ENCODE assay signal across 28 mouse cellular contexts in the genomic region with DNA sequence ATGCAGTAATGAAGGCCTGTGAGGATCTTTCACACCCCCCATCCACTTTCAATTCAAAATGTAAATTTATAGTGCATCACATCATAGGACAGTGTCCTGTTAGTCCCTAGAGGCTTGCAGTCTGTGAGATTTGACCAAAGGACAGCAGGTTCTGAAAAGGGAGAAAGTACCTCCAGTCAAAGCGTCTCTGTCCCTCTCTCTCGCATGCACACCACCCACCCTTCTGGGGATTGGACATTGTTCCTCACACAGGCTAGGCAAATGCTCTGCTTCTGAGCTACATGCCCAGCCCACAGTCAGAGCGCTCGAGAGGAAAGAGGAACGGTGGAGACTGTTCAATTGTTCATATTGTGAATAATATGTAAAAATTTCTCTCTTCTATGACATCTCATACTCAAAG.
"Had no signal": no experiment of that assay in that cellular context is flagged by ENCODE, and none has a peak within 500 bp of the region (broad histone marks: within the 10 kb centered on the region; RNA-seq: fewer than 3 reads in every experiment).

No protein-coding gene starts in this region.

- H3K9ac ChIP-seq: embryonic facial prominence, embryonic 12.5 days; embryonic facial prominence, embryonic 13.5 days; embryonic facial prominence, embryonic 15.5 days; forebrain, embryonic 12.5 days; forebrain, embryonic 13.5 days; forebrain, embryonic 15.5 days; forebrain, postnatal 0 days had no signal

- H3K27me3 ChIP-seq: embryonic facial prominence, embryonic 12.5 days; embryonic facial prominence, embryonic 13.5 days; embryonic facial prominence, embryonic 15.5 days; forebrain, embryonic 12.5 days; forebrain, embryonic 13.5 days; forebrain, embryonic 15.5 days had no signal

- ATAC-seq: forebrain, embryonic 13.5 days; forebrain, embryonic 14.5 days; forebrain, embryonic 15.5 days; forebrain, embryonic 16.5 days; forebrain, postnatal 0 days had no signal

- H3K9me3 ChIP-seq: embryonic facial prominence, embryonic 10.5 days; embryonic facial prominence, embryonic 12.5 days; embryonic facial prominence, embryonic 13.5 days; embryonic facial prominence, embryonic 15.5 days; forebrain, embryonic 10.5 days; forebrain, embryonic 12.5 days; forebrain, embryonic 13.5 days; forebrain, embryonic 15.5 days had no signal

- H3K27ac ChIP-seq: embryonic facial prominence, embryonic 10.5 days; embryonic facial prominence, embryonic 12.5 days; embryonic facial prominence, embryonic 13.5 days; embryonic facial prominence, embryonic 15.5 days; forebrain, embryonic 10.5 days; forebrain, embryonic 12.5 days; forebrain, embryonic 13.5 days; forebrain, embryonic 15.5 days; gastrocnemius, adult 2 months; heart, adult 2 months had no signal

- H3K4me1 ChIP-seq: embryonic facial prominence, embryonic 10.5 days; embryonic facial prominence, embryonic 12.5 days; embryonic facial prominence, embryonic 15.5 days; forebrain, embryonic 10.5 days; forebrain, embryonic 12.5 days; forebrain, embryonic 13.5 days; forebrain, embryonic 15.5 days had no signal

- H3K4me3 ChIP-seq: embryonic facial prominence, embryonic 10.5 days; embryonic facial prominence, embryonic 12.5 days; embryonic facial prominence, embryonic 13.5 days; embryonic facial prominence, embryonic 15.5 days; erythroblast, embryonic 14.5 days; forebrain, embryonic 10.5 days; forebrain, embryonic 12.5 days; forebrain, embryonic 13.5 days; forebrain, embryonic 15.5 days; gastrocnemius, adult 2 months; heart, adult 2 months had no signal

- DNase-seq: cerebellum, adult 2 months; cerebellum, adult 8-10 months; cerebellum, adult 9-10 months; cerebellum, adult 9-11 months; cerebellum, postnatal 10 days; cerebellum, postnatal 14 days; cerebellum, postnatal 25 days; cerebellum, postnatal 36 days; embryo, embryonic 11 days; forebrain, postnatal 0 days; gastrocnemius, adult 2 months; gastrocnemius, postnatal 10 days; gastrocnemius, postnatal 14 days; gastrocnemius, postnatal 25 days; gastrocnemius, postnatal 36 days; heart, adult 18-20 months; heart, adult 2 months had no signal

- H3K4me2 ChIP-seq: embryonic facial prominence, embryonic 12.5 days; embryonic facial prominence, embryonic 13.5 days; embryonic facial prominence, embryonic 15.5 days; forebrain, embryonic 12.5 days; forebrain, embryonic 13.5 days; forebrain, embryonic 15.5 days had no signal
